Mouse (Mus musculus) kidney, adult 2 months (tissue): ENCODE measurements at regions not wholly inside any gene's neighbourhood (a gene's known extent, or its start where the extent isn't known, plus 50 kb on each side); places are given as distances from the start of the nearest gene placed in this dataset.

Source experiments
- CTCF ChIP-seq: fragments of 200-500 bp; conservative IDR thresholded peaks from 2 replicates; pipeline ENCODE4 v1.5.1; 2011; ENCODE audit warnings: low read depth, mild to moderate bottlenecking, control low read depth, low read length, moderate library complexity, mixed read lengths; ENCODE audit not compliant: insufficient read depth, insufficient read length
- POLR2A ChIP-seq: fragments of 200-500 bp; IDR thresholded peaks from one replicate; pipeline ENCODE4 v1.6.1; 2011; ENCODE audit warnings: low read depth, low read length, control low read depth

- no peak for TF ChIP-seq POLR2A
- TF ChIP-seq CTCF, result no peak
These were observed 61.4 kb upstream of the Chd2 start for GRCm38 (mm10) chr7:73602815-73603551.
